Mouse (Mus musculus) forebrain, embryonic 14.5 days (tissue): ENCODE data around the gene Tex12. TPM values are rescaled to one million over a fixed set of nuclear protein-coding genes. Genes with fewer than 3 reads are reported as not detected.

ENCODE experiments used
- ATAC-seq: fragments of 200-750 bp; cut with Nextera tagmentation; 2 replicates; pipeline ENCODE4 v1.8.0; 2017; ENCODE audit warnings: mild to moderate bottlenecking, moderate library complexity
- DNase-seq: peaks from one replicate; pipeline ENCODE4 v3.0.0-alpha.2; 2015; ENCODE audit warnings: low spot score
- H3K27ac ChIP-seq: fragments of 300-500 bp; sonication (generic); 2 replicates; pipeline ENCODE4 v1.5.1; 2014; ENCODE audit warnings: low read depth, mild to moderate bottlenecking, control low read depth, low read length, moderate library complexity
- H3K27me3 ChIP-seq: fragments of 300-500 bp; sonication (generic); replicated peaks from 2 replicates; pipeline ENCODE4 v1.6.1; 2014; ENCODE audit warnings: low read length, control low read depth, mixed read lengths; ENCODE audit not compliant: control insufficient read depth, insufficient read depth
- H3K36me3 ChIP-seq: fragments of 300-500 bp; sonication (generic); 2 replicates; pipeline ENCODE4 v1.6.1; 2014; ENCODE audit warnings: low read length, control low read depth; ENCODE audit not compliant: control insufficient read depth, insufficient read depth
- H3K4me1 ChIP-seq: fragments of 300-500 bp; sonication (generic); 2 replicates; pipeline ENCODE4 v1.6.1; 2014; ENCODE audit warnings: antibody characterized with exemption, low read length, control low read depth; ENCODE audit not compliant: control insufficient read depth, insufficient read depth
- H3K4me2 ChIP-seq: fragments of 300-500 bp; sonication (generic); 2 replicates; pipeline ENCODE4 v1.6.1; 2014; ENCODE audit warnings: mild to moderate bottlenecking, control low read depth, low read length
- H3K4me3 ChIP-seq: fragments of 300-500 bp; sonication (generic); 2 replicates; pipeline ENCODE4 v1.5.1; 2014; ENCODE audit warnings: low read depth, low read length, control low read depth
- H3K9ac ChIP-seq: fragments of 300-500 bp; sonication (generic); 2 replicates; pipeline ENCODE4 v1.6.1; 2014; ENCODE audit warnings: mild to moderate bottlenecking, low read length, control low read depth, moderate library complexity
- H3K9me3 ChIP-seq: fragments of 300-500 bp; sonication (generic); replicated peaks from 2 replicates; pipeline ENCODE4 v1.6.1; 2016; ENCODE audit warnings: low read length, control low read depth, mixed read lengths; ENCODE audit not compliant: control insufficient read depth
- WGBS: fragments of 180-500 bp; shearing (Covaris S2); extraction: QIAGEN DNeasy Blood & Tissue Kit; methylation state at CpG from one replicate; pipeline ENCODE4 v1.1.7; 2014; 5-methylcytosine and 5-hydroxymethylcytosine counted together
- polyA plus RNA-seq: library from polyadenylated mRNA; unstranded; fragments of >200 nt; fragmentation: Nextera tagmentation; extraction: Ambion mirVana; gene quantifications from 2 replicates; pipeline ENCODE4 v1.2.1, GENCODE M21; 2014

Gene Tex12
- polyA plus RNA-seq, 1 experiment from 2014 or later: not detected

DNA sequence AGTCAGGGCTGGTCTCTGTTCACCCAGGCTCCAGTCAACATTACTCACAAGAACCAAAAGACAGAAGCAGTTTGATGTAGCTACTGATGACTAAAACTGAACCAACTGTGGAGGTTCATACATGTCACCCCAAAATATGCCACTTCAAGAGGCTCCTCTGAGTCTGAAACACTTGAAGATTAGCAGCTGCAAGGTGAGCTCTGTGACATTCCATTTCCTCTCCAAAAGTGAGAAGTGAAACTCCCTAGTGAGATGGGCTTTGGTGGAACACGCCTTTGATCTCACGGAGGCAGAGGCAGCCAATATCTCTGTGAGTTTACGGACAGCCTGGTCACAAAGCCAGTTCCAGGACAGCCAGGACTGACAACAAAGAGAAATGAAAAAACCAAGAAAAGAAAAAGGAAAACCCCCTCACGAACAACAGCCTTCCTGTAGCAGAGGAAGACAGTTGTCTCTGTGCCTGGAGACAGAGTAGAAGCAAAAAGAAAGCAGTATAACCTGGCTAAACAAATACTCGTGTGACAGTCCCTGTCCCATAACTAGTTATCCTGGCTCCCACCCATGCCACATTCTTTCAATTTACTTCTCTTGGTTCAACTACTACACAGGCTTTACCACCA, 13.2 kb downstream of the Tex12 start:
- Histone ChIP-seq H3K4me3 (no peak overlapping the region), H3K9ac (no peak overlapping the region), H3K4me1 (no peaks in the 10 kb centered on the region), H3K4me2 (no peak overlapping the region), H3K27me3 (no peaks in the 10 kb centered on the region), H3K9me3 (no peaks in the 10 kb centered on the region), H3K27ac (no peak overlapping the region), H3K36me3 (no peaks in the 10 kb centered on the region)
- WGBS: 66% methylated on average over 5 of the region's 5 CpGs
- ATAC-seq (no peak), DNase-seq (no peak)

DNA sequence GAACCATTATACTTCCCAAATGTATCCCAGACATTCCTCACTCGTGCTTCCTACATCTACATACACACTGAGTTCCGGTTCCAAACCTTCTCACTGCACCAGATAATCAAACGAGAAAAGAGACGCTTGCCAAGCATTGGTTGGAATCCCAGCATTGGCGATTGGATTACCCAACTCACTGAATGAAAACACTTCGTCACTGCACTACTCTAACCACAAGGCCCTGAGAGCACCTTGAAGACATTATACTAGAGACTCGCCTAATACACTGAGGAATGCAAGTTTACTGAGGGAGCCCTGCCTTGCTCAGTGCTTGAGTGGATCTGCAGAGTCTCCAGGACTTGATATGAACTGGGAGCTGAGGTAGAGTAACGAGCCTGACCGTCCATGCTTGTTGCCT, 18.7 kb downstream of the Tex12 start:
- no peak overlapping the region for H3K27ac ChIP-seq
- no peak overlapping the region for H3K9ac ChIP-seq
- no peak overlapping the region for H3K4me3 ChIP-seq
- ATAC-seq (no peak), DNase-seq (no peak)
- WGBS: 76% methylated on average over 9 of the region's 9 CpGs
- H3K9me3 ChIP-seq: no peaks in the 10 kb centered on the region
- H3K4me2 ChIP-seq: no peak overlapping the region
- H3K27me3 ChIP-seq: no peaks in the 10 kb centered on the region
- no peaks in the 10 kb centered on the region for H3K36me3 ChIP-seq
- no peaks in the 10 kb centered on the region for H3K4me1 ChIP-seq

DNA sequence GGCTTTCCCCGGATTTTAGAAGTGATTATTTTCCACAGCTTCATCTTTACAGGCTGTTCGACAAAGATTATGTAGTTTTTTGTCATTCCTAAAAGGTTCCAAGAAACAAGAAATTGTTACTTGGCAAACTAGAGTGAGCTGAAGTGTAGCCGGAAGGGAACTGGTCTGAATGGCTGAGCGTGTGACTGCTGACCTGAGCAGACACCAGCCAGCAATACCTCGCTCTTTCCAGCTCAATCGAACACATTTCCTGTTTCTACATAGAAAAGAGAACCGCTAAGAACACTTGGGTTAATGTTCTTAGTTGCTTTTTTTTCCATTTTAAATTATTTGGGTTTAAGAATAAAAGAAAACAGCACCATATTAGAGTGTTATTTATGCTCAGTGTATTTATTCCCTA, 21.0 kb downstream of the Tex12 start:
- Histone ChIP-seq H3K4me1 (no peaks in the 10 kb centered on the region), H3K4me2 (peak overlapping the region; percentile 39), H3K4me3 (no peak overlapping the region), H3K27me3 (no peaks in the 10 kb centered on the region), H3K9ac (no peak overlapping the region), H3K36me3 (no peaks in the 10 kb centered on the region), H3K27ac (no peak overlapping the region), H3K9me3 (no peaks in the 10 kb centered on the region)
- WGBS: 44% methylated on average over 7 of the region's 7 CpGs
- ATAC-seq (no peak), DNase-seq (peak; percentile 8)

DNA sequence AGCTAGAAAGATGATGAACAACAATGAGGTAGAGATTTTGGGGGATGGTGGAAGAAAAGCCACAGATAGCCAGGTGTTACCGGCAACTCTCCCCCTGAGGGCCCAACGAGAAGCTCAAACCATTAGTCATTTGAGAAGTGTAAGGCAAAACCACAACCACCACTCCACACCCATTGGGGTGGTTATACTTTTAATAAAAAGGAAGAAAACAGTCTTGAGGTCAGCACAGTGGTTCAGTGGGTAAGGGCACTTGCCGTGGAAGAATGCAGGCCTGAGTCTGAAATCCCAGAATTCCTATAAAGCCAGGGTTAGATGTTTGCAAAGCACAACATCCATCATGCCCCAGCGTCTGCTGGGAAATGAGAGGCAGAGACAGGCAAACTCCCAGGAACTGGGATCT, 23.8 kb downstream of the Tex12 start:
- ATAC-seq: no peak
- Histone ChIP-seq H3K4me3 (no peak overlapping the region), H3K27me3 (no peaks in the 10 kb centered on the region), H3K27ac (no peak overlapping the region), H3K4me1 (no peaks in the 10 kb centered on the region), H3K9ac (no peak overlapping the region), H3K4me2 (no peak overlapping the region), H3K36me3 (no peaks in the 10 kb centered on the region), H3K9me3 (no peaks in the 10 kb centered on the region)
- DNase-seq: no peak
- 86% methylated on average over 4 of the region's 4 CpGs for WGBS

DNA sequence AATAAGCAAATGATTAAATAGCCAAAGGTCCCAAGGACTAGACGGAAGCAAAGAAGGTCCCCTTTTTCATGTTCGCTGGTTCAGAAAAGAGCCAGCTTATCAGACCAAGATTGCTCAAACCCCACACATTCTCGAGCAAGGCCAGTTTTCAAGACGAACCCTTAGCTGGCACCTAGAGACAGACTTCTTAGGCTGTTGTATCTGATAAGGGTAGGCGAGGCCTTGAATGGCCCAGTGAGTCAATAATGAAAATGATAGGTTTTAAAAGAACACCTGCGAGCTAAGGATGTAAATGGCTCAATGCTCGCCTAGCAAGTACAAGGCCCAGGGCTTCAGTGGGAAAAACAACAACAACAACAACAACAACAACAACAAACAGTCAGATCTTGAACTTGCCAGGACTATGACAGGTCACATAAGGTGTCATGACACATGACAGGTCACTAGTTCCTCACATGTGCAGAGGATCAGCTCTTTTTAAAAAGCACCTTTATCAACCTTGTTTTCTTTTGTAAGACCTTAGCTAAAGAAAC, 24.5 kb downstream of the Tex12 start:
- Histone ChIP-seq H3K4me2 (no peak overlapping the region), H3K27ac (no peak overlapping the region), H3K36me3 (no peaks in the 10 kb centered on the region), H3K27me3 (no peaks in the 10 kb centered on the region), H3K4me3 (no peak overlapping the region), H3K9ac (no peak overlapping the region), H3K9me3 (no peaks in the 10 kb centered on the region), H3K4me1 (no peaks in the 10 kb centered on the region)
- DNase-seq (no peak), ATAC-seq (no peak)
- WGBS: 87% methylated on average over 7 of the region's 7 CpGs

- no peaks in the 10 kb centered on the region for H3K9me3 ChIP-seq
These were observed 25.2 kb downstream of the Tex12 start for GRCm38 (mm10) chr9:50535930-50536329.

DNA sequence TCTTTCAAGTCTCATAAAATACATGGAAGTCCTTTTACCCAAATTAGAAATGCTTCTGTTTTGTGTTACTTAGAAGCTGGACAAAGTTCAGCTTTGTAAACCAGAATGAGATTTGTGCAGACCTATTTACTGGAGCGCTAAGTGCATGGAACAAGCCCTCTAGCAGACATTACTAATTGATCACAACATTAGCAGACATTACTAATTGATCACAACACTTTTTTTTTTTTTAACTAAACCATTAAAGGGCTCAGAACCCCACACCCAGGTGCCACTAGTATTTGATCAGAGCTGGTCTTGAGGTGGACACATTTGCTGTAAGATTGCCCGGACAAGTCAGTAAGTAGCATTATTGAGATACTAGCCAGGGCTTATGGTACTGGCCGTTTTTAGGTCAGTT, 27.3 kb downstream of the Tex12 start:
- H3K4me3 ChIP-seq: no peak overlapping the region
- 80% methylated on average over 3 of the region's 3 CpGs for WGBS
- no peaks in the 10 kb centered on the region for H3K9me3 ChIP-seq
- no peak for DNase-seq
- no peaks in the 10 kb centered on the region for H3K4me1 ChIP-seq
- no peak overlapping the region for H3K27ac ChIP-seq
- no peak overlapping the region for H3K9ac ChIP-seq
- no peak overlapping the region for H3K4me2 ChIP-seq
- no peak for ATAC-seq
- H3K36me3 ChIP-seq: no peaks in the 10 kb centered on the region
- no peaks in the 10 kb centered on the region for H3K27me3 ChIP-seq

More at GRCm38 (mm10) chr9:50535930-50536329, 25.2 kb downstream of the Tex12 start:
- DNase-seq (no peak), ATAC-seq (no peak)
- no peak overlapping the region for H3K4me2 ChIP-seq
- no peak overlapping the region for H3K27ac ChIP-seq
- no peak overlapping the region for H3K9ac ChIP-seq
- 83% methylated on average over 5 of the region's 5 CpGs for WGBS
- no peaks in the 10 kb centered on the region for H3K4me1 ChIP-seq
- no peak overlapping the region for H3K4me3 ChIP-seq
- no peaks in the 10 kb centered on the region for H3K36me3 ChIP-seq
- H3K27me3 ChIP-seq: no peaks in the 10 kb centered on the region

DNA sequence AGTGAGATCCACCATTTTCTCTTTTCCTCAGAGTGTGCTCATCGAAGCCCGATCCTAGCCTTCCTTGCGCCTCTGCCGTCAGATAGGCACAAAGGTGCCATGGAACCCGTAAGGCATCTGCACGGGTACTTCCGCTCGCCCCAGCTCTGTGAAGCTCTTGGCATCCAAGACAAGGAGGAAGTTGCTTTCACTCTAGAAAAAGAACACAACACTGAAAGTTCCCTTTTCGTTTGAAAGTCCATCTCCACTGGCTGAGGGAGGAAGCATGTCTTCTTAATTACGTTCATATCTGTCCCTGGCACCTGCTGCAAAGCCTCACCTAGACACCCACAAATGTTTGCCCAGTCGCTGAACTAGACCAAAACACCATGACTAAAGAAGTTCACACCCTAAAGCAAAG, 27.8 kb downstream of the Tex12 start:
- Histone ChIP-seq H3K4me2 (no peak overlapping the region), H3K9me3 (no peaks in the 10 kb centered on the region), H3K9ac (no peak overlapping the region), H3K4me1 (no peaks in the 10 kb centered on the region), H3K27me3 (no peaks in the 10 kb centered on the region), H3K4me3 (no peak overlapping the region), H3K36me3 (no peaks in the 10 kb centered on the region), H3K27ac (no peak overlapping the region)
- 89% methylated on average over 11 of the region's 11 CpGs for whole genome bisulfite sequencing
- ATAC-seq (no peak), DNase-seq (no peak)

GRCm38 (mm10) chr9:50530890-50531289, 30.2 kb downstream of the Tex12 start:
- Histone ChIP-seq H3K27me3 (no peaks in the 10 kb centered on the region), H3K36me3 (no peaks in the 10 kb centered on the region), H3K4me2 (no peak overlapping the region), H3K4me3 (no peak overlapping the region), H3K9me3 (no peaks in the 10 kb centered on the region), H3K27ac (no peak overlapping the region), H3K9ac (no peak overlapping the region), H3K4me1 (peaks cover 4% of the 10 kb centered on the region)
- WGBS: 26% methylated on average over 2 of the region's 2 CpGs
- ATAC-seq (no peak), DNase-seq (peak; percentile 57)
